Mouse (Mus musculus) Muller cell, postnatal 12 days (primary cell): ENCODE data around the gene Akap12.

Source experiments
- DNase-seq: peaks from one replicate; pipeline ENCODE4 v3.0.0-alpha.2; 2015; ENCODE audit errors: inconsistent ontology term

The Akap12 gene

DNA sequence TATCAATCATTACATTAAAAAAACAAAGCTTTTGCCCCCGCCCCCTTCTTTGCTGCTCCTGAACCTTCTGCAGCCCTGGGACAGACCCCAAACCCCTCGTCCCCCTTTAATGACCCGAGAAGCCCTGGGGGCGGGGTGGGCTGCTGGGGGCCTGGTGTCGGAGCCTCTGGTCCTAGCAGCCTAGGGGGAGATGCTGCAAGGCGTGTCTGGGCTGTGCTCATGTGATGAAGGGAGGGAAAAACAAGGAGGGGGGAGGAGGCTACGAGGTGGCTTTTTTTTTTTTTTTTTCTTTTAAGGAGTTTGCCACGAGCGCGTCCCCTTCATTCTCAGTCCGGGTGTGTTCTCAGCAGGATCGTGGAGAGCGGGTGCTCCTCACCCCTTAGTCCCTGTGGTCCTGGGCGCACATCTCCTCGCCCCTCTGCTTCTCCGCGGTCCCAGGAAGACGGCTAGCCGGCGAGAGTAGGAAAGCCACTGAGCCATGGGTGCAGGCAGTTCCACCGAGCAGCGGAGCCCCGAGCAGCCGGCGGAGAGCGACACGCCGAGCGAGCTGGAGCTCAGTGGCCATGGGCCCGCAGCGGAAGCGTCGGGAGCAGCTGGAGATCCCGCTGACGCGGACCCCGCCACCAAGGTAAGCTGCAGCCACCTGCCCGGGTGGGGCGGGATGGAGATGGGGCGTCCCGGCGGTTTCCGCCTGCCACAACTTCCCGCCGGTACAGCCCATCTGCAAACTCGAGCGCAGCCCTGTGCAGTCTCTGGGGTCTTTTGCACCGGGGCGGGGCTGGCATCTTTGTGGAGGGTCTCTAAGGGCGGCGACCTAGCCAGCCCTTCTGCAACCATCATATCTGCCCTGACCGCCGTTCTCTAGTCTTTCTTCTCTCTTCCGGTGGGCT is at the start of gene Akap12:
Gene Akap12, plus strand, starts transcription at position 340 of the 890 bp plus-strand sequence.
- DNase-seq: peak; percentile 77

DNA sequence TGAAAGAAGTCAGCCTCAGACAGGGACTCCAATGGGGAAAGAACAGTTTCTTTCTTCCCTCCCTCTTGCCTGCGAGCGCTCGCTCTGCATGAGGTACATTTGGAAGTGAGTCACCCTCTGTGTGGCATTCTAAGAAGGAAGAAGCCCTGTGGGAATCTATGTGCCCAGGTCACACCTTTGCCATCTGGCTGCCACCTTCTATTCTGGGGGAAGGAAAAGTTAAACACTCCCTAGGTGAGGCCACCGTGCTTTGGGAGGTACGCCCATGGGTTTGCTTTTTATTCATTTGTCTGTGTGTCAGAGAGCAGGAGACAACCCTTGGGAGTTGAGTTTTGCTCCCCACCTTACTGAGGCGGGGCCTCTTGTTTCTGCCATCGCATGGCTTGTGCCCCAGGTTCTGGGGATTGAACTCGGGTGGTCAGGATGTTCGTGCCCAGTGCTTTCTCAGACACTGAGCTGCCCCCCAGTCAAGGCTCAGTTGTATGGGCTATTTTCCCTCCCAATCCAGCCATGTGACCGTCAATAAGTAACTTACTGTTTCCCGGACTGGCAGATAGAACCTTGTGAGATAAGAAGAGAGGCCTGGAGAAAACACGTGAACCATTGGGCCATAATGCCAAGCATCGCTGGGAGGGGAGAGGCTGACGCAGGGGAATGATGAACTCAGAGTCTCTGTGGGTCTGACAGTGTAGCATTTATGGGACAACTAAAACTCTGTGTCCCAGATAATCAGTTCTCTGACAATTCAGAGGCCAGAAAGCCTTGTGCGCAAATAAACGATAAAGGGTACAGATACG is 35.4 kb upstream of the Akap12 start:
- no peak for DNase-seq

- DNase-seq: peak; percentile 39
Measured at GRCm38 (mm10) chr10:4233102-4233501, 33.1 kb upstream of the Akap12 start.

- no peak for DNase-seq
Measured at GRCm38 (mm10) chr10:4239794-4240574, 26.2 kb upstream of the Akap12 start.

DNA sequence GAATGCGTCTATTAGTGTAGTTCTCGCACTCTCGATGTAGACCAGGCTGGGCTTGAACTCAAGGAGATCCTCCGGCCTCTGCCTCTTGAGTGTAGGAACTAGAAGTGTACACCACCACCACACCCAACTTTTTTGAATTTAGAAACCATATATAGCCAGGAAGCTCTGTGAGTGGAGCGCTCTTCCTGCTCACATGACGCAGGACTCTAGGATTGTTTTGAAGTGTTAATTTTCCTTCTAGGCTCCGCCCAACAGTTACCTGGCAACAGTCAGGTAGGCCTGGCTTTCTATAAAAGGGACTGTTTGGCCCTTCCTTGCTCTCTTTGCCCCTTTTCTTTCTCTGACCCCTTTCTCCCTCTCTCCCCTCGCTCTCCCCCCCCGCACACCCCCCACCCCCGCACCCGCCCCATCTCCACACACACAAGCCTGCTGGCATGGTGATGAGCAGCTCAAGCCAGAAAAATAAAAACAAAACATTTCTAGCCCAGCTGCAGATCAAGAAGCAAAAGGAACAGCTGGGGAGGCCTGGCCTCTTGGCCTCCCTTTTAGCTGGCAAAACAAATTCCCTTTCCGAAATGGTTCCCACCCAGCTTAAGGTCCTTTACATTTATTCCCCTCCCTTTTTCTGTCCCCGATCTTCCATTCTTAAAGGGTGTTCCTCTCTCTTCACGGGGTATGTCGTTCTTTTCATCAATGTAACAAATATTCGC is 22.4 kb upstream of the Akap12 start:
- DNase-seq: no peak

- no peak for DNase-seq
Measured at GRCm38 (mm10) chr10:4245812-4246211, 20.4 kb upstream of the Akap12 start.

GRCm38 (mm10) chr10:4246407-4246806 is 19.8 kb upstream of the Akap12 start:
- DNase-seq: no peak

DNA sequence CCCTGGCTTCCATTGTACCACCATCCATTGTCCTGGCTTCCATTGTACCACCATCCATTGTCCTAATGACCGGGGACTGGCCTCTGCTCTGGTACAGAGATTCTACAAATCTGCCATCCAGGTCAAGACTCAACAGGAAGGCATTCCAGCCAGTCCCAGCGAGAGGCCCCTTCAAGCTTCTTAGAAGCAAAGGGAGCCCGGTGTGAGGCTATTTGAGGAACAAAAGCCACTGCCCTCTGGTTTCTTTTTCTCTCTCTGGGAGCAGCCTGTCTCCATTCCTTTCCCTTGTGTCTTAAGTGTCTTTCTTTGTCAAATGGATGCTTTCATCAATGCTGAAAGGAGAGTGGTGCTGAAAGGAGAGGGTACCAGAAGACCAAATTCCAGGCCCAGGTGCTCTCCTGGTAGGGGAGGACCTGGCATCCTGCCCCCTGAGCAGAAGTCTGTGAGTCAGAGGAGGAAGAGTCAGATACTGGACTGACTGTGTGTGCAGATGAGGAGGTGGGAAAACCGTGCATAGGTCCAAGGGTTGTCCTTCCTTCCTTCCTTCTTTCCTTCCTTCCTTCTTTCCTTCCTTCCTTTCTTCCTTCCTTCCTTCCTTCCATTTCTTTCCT is 16.8 kb upstream of the Akap12 start:
- DNase-seq: peak; percentile 73

- no peak for DNase-seq
Measured at GRCm38 (mm10) chr10:4250681-4251080, 15.5 kb upstream of the Akap12 start.

GRCm38 (mm10) chr10:4253613-4254012 is 12.6 kb upstream of the Akap12 start:
- no peak for DNase-seq

DNA sequence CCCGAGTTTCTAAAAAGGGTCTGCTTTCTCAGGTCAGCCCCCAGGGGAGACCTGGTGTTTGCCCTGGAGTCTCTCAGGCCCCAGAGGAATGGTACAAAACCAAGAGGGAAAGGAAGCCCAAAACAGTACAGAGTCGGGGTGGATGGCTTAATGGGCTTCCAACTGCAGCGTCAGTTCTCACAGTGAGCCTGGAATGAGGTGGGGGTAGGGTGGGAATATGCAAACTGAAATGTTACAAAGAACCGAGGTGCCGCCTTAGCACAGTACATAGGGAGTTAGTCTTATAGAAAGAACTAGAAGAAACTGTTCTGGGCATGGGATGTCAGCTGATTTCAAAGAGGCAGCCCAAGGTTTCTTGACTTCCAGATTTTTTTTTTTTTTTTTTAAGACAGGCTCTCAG is 11.7 kb upstream of the Akap12 start:
- no peak for DNase-seq

DNA sequence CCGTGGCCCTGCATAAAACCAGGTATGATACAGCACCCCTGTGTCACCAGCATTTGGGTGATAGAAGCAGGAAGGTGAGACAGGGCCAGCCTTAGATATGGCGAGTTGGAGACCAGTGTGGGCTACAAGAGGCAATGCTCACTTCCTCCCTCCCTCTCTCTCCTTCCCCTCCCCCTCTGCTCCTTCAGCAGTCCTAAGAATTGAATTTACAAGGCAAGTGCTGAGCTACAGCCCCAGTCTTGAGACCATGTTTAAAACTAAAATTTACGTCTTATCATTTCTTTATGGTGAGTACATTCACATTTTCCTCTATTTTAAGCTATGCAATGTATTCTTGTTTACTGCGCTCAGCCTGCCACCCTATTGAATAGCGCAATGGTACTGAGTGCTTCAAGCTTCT is 5.3 kb upstream of the Akap12 start:
- DNase-seq: no peak

- no peak for DNase-seq
Measured at GRCm38 (mm10) chr10:4261359-4261952, 4.7 kb upstream of the Akap12 start.

DNA sequence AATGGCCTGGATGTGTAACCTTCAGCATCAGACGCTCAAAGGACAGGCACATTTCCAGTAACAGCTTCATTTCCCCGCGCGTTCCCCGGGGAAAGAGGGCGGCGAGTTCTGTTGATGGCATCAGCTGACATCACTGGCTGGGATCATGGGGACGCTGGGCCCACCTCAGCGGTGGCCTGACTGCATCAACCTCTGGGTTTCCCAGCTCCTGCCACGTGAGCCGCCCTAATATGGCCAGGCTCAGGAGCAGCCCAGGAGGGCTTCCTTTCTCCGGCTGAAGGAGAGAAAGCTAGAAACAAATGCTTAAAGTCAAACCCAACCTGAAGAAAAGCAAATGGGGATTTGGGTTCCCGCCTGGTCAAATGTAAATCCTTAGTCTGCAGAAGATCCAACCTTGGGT is 539 bp upstream of the Akap12 start:
- DNase-seq: peak; percentile 77

DNA sequence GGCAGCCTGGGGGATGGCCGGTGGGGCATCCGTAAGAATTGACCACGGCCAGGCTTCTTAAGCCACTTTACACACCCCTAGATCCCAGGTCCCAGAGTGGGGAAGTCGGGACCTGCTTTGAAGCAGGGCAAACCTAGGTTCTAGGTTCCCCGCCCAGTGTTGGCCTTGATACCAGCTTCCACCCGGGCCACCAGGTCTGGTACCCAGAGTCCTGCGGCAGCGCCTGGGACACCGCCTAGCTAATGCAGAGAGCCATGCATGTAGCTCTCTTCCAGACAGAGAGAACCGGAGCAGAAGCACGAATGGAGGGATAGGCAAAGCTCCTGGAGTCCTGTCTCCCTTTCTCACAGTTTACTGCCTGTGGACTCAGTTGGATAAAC is 741 bp downstream of the Akap12 start:
- DNase-seq: peak; percentile 55

- DNase-seq: no peak
Measured at GRCm38 (mm10) chr10:4267481-4267880, 1.3 kb downstream of the Akap12 start.

DNA sequence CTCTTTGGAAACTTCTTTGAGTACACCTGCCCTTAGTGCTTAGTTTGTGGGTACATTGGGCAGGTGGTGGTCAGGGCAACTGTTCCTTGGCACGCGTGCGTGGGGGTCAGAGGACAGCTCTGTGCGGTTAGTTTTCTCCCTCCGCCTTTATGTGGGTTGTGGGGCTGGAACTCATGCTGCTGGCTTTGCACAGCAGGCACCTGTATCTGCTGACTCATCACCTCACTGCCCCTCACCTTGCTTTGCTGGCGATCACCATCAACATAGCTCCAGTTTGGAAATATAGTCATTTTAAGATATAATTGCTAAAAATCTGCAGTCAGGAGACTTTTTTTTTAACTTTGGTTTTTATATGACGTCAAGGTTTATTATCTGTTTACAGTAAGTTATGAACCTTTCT is 2.0 kb downstream of the Akap12 start:
- DNase-seq: no peak

GRCm38 (mm10) chr10:4275572-4275971 is 9.4 kb downstream of the Akap12 start:
- DNase-seq: no peak

DNA sequence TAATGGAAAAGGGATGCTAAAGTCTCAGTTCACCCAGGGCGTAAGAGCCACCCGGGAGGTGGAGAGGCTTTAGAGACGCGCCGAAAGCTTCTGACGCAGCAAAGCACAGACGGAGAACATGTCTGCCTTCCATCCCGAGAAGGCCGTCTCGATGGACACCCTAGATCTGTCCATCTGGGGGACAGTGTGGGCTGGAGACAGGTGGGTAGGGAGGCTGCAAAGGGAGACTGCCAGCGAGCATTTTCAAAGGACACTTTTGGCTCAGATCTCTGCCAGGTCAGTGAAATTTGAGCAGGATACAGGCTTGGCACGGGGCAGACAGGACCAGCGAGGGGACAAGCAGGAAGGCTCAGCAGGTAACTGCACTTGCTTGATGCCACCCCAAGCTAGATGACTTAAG is 9.9 kb downstream of the Akap12 start:
- no peak for DNase-seq

GRCm38 (mm10) chr10:4278041-4278440 is 11.9 kb downstream of the Akap12 start:
- DNase-seq: peak; percentile 55

DNA sequence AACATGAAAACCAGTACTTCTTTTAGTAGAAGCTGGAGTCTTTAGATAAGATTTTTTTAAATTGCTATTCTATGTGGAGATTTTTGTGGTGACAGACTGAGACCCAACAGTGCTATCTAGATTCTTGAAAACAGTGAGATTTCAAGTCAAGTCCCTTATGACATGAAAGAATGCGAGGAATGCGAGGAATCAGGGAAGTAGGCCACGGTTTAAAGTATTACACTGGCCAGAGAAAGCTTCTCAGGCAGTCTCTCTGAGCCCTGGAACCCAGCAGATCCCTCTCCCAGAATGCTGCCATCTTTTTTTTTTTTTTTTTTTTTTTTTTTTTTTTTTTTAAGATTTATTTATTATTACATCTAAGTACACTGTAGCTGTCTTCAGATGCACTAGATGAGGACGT is 16.2 kb downstream of the Akap12 start:
- peak; percentile 73 for DNase-seq
